Mouse (Mus musculus): ENCODE measurements around the gene Braf.

The Braf gene

DNA sequence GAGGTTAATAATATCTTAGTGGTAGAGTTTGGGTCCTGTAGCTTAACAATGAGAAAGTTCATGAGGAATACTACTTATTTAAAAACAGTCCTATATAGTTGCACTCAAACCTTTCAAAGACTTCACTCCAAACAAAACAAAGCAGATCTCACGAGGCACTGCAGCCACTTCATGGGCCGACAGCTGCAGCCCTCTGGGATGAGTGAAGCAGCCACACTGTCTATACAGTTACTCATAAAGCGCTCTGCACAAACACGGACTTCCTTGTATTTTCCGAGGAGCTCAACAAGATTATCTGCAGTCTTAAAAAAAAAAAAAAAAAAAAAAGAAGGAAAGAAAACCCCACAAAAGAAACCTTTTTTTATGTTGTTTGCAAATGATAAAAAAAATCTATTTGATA is 117.9 kb downstream of the Braf start:
- no peak for DNase-seq (ENCODE audit: low spot score in 2 of 2)

DNA sequence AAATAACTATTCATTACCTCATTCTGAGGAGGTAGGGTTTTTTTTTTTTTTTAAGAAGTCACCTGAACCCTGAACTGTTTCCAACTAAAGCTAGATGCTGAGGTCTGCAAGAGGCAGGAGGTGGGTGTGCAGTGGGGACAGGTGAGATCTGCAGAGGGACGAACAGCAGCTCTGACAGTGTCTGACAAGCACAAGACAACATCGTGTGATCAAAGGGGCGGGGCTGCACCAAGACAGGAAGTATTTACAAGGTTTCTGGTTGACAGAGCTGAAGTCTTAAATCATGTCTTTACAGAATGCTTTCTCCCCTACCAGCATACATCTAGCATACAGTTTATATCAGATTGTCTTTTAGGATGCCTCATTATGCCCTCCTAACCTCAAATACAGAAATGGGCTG is 118.4 kb downstream of the Braf start:
- peak; percentile 15 to 29 for DNase-seq (ENCODE audit: low spot score in 2 of 2)

DNA sequence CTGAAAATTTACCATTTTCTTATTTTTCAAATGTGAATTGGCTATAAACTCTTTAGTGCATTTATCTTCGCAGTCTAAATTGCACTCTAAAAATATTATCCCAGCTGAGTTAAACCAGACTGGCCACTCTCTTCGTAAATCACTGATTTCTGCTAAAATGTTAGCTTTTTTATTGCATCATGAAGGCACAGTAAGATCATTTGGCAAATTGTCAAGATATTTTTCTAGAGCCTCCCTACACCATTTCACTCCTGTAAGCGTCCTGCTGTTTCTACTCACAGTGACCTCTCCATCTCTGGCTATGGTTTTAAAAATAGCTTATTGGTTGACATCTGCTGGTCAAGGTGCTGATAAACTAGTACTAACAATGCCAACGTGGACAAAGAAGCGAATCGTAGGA is 119.2 kb downstream of the Braf start:
- no peak for DNase-seq (ENCODE audit: low spot score in 2 of 2)

DNA sequence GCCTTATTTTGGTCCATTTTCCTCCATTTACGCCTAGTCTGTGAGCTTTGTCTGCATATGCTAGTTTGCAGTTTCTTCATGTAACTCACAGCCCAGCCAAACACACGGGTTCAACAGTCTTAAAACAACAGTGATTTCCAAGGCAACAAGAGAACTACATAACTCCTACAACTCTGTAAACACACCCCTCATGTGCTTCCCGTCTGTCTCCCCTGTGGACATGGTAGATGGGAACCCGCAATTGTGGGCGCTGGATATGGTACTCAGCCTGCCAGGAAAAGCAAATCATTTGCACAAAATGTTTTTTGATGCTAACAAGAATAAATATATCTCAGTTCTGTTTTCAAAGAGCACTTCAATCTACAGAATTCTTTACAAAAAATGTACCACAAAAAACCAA is 120.7 kb downstream of the Braf start:
- no peak for DNase-seq (ENCODE audit: low spot score in 2 of 2)

DNA sequence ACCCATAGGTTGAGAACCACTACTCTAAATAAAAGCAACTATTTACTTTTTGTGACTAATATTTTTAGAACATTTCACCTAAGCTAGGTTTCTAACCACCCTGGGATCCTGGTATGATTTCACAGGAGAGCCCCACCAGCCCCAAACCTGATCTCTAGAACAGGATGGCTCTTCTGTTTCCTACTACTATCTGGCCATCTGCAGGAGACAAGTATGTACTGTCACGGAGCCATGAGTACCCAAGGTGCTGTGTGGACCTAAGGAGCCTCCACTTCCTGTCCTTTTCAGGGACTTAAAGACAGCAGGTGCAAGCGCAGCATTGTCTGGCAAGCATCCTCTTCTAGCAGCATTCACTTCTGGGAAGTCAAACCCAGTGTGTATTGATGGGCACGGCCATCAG is 123.4 kb downstream of the Braf start:
- DNase-seq (ENCODE audit: low spot score in 2 of 2) = no peak

DNA sequence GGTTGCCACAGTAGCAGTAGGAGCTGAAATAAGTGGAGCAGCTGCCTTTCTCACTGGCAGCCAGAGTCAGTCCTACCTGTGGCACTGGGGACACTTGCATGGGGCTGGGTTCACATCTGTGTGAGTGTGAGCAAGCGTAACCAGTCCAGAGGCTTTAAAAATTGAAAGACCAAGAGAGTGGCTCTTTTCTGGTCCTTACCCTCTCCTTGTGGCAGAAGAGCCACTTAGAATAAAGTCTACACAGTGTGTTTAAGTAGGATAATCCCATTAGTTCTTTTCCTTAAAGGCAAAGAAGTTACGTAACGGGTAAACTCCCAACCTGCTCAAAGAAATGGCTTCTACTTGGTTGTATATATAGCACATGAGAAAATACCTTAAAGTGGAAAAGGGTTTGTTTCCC is 124.4 kb downstream of the Braf start:
- no peak for DNase-seq (ENCODE audit: low spot score in 2 of 2)

DNA sequence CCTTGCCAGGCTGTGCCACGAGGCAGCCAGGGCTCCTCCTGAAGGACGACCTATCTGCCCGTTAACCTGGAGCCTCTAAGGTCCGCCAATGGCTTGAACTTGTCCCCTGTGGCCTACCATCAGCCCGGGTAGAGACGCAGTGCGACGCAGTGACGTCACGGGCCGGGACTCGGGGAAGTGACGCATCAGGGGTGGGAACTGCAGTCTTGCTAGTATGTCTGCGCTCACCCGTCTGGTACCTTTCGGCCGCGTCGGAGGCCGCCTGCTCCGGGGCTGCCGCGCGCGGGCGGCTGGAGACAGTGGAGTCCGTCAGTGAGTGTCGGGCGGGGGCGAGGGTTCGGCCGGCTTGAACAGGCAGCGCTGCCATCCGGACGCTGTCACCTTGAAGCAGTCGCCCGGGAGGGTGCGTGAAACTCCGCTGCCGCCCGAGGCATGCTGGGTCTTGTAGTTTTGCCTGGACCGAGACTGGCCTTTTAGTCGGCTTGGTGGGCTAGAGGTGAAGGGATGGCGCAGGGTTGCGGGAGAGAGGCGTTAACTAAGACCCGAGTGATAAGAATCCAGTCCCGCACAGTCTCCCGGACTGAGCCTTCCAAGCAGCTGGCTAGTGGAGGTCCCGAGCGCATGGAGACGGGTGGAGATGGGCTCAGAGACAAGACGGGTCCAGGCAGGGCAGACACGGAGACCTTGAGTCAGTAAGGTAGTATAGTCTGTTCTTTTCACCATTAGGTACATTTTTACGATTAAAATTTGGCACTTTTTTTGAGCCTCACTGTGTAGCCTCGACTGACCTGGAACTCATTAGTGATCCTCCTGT is 132.7 kb downstream of the Braf start, which contains the start of gene Ndufb2:
Gene Ndufb2 (plus strand): TSS at position 174 of the 814 bp plus-strand sequence.
- DNase-seq (ENCODE audit: low spot score in 2 of 2) = peak; percentile 87

DNA sequence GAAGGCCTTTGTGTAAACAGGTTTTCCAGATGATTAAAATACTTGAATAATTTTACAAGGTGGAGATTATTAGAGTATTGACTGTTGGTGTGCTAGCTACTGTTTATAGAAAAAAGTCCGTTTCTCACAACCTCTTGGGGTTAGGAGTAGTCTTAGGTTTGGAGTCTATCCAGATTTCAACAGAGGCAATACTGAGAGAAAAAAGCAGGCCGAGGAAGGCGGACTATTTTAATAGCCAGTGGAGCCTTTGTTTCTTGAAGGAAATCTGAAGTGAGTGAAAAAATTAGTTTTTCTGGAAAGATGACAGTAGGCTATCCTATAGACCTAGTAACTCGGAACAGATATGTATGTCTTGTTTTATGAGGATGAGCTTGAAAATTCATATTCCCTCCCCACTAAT is 133.8 kb downstream of the Braf start:
- DNase-seq (ENCODE audit: low spot score in 2 of 2) = no peak

DNA sequence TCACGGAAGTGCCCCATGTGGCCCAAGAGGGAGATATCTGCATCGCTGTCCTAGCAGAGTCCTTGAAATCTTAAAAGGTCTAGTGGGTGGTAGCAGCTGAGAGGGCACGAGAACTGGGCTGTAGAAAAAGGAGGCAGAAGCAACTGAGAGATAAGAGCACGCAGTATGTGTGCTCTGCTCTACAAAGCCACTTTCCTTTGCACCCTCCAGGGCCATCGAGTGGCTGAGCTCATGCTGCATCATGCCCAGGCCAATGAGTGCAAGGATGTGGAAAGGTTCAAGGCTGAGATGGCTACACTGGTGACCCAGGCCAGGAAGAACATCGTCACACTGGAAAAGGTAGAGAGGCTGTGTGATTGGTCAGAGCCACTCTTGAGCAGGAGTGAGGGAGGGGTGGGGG is 139.7 kb downstream of the Braf start, which contains the start of gene Gm42420:
Gene Gm42420 (plus strand): TSS at position 237 of the 400 bp plus-strand sequence.
- DNase-seq (ENCODE audit: low spot score in 2 of 2) = no peak

DNA sequence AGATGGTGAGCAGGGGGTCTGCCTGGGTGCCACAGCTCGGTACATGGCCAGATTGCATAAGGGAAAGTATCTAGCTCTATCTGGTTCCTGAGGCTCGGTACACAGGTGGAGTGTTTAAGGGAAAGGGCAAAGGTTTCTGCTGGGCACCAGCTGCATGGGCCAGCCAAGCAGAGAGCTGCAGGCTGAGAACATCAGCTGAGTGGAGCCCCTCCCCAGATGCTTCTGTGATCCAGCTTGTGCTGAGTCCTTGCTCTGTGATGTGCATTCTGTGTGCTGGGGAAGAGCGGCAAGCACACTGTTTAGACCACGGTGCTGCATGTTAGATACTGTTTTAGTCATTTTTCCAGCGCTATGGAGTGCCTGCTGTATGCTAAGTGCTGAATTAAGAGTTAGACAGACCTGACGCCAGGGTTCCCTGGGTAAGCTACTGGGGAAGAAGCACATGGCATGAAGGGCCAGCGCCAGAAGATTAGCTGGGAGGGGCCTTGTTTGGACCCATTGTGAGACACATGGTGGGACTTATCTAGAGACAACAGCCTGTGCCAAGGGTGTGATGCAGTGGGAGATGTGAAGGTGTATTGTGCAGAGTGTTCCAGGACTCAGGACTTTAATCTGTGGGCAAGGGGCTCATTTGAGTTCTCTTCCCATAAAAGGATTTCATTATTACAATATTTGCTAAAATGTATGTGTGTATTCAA is 144.0 kb downstream of the Braf start:
- DNase-seq (ENCODE audit: low spot score in 2 of 2) = no peak

DNA sequence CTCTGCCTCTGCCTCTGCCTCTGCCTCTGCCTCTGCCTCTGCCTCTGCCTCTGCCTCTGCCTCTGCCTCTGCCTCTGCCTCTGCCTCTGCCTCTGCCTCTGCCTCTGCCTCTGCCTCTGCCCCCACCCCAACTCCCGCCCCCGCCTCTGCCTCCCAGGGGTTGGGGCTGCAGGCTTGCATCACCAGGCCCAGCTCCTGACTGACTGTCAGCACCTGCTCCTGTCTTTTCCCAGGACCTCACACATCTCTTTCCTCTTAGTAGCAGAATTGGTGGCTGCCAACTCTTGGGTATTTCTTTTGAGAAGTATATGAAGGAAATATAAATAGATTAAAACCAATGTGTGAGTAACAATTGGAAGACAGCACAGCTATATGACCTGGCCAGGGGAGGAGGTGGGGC is 144.7 kb downstream of the Braf start:
- no peak for DNase-seq (ENCODE audit: low spot score in 2 of 2)

DNA sequence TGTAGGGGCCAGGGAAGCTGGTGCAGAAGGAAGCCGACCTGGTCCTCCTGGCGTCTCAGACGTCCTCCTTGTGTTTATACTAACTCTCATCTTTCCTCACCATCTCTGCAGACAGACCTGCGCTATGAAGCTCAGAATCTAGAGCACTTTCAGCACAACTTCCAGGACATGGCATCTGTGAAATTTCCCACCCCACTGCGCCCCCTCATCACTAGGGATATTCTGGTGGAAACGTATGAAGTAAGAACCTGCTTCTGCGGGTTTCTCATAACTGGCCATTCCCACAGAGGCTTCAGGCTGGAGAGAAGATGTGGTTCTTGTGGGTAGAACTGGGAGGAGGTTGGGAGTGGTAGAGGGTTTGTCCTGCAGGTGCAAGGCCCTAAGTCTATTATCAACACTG is 145.7 kb downstream of the Braf start:
- no peak for DNase-seq (ENCODE audit: low spot score in 2 of 2)

DNA sequence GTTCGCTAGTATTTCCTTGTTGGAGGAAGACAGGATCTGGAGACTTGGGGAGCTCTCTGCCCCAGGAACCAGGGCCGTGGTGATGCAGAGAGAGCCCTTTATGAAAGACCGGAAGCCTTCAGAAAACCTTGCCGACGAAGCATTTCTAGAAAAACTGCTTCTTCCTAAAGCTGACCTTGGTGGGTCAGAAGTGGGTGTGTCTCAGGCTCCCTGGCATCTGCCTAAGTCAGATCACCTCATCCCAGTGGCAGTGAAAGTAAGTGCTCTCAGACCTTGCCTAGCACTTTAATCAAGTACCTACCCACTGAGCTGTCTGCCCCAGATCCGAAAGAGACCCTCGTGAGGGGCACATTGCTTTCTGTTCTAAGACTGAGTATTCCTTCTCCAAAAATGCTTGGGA is 150.3 kb downstream of the Braf start:
- DNase-seq (ENCODE audit: low spot score in 2 of 2) = no peak

DNA sequence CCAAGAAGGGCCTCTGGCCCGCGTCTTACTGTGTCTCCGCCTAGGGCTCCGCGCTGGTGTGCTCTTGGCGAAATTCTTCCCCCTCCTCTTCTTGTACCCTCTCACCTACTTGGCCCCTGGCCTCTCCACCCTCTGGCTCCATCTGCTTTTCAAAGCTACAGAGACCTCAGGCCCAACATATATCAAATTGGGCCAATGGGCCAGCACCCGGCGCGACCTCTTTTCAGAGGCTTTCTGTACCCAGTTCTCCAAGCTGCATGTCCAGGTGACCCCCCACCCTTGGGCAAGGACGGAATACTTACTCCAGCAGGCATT is 150.8 kb downstream of the Braf start:
- peak in 1 of 2 experiments; percentile 16 for DNase-seq (ENCODE audit: low spot score in 2 of 2)

DNA sequence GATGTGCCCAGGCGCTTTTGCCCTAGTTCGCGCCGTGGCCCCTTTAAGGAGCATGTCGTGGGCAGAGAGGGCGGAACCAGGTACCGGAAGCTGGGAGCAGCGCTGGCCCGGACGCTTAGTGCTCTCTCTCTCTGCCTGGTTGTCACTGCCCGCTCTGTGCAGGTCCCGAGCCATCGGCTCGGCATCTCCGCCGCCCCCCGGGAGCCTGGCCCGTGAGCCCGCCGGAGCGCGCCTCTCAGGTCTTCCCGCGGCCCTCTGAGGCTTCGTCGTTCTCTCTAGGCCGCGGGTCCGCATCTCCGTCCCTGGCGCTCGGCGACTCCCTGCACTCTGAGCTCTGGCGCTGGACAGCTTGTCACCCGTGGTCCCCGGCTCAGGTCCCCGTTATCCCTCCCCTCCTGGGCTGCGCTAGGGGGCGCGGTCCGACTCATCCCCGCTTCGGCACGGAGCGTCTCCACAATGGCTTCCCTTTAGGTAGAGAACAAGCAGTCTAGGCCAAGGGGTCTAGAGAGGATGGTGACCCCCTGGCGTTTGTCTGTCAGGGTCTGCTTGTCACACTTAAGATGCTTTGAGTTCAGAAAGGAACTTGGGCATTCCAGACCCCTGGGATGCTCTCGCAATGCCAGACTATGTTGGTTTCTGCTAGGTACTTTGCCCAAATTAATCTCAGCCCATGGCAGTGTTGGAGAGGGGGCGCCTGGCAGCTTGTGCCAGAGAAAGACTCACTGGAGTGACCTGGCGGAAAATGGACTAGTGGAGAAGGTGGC is 151.3 kb downstream of the Braf start, which contains the start of gene Adck2:
Gene Adck2 (plus strand): TSS at position 83 of the 764 bp plus-strand sequence.
- DNase-seq (ENCODE audit: low spot score in 2 of 2) = peak; percentile 66 to 74

DNA sequence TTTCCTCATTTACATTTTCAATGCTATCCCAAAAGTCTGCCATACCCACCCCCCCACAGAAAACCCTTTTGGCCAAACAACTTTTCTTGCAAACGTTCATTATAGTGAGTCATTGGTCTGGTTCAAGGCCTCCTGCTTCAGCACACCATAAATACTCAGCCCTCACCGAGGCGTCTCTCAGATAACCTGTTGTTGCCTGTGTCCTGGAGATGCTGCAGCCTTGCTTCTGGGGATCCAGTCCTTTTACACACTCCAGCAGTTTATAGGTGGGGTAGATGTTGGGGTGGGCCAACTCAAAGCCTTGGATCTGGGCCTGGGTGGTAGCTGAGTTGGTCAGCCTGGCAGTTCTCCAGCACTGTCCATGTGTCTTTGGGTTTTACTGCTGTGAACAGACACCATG is 154.8 kb downstream of the Braf start:
- DNase-seq (ENCODE audit: low spot score in 2 of 2) = no peak

DNA sequence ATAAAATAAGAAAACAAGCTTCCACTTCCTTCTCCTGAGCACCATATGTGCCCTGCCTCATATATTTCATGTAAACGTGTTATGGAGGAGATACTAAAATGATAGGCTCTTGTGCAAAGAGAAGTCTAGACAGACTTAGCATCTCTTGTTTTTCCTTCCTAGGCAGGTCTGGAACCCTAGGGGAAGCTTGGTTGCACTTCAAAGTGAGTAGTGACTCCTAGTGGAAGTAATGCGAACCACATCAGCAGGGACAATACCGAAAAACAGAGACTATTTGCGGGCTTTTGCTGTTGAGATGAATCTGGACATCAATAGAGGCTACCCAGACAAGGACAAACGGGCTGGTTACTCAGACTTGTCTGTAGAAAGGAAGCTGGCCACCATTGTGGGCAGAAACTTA is 157.7 kb downstream of the Braf start:
- peak in 1 of 2 experiments; percentile 36 for DNase-seq (ENCODE audit: low spot score in 2 of 2)

DNA sequence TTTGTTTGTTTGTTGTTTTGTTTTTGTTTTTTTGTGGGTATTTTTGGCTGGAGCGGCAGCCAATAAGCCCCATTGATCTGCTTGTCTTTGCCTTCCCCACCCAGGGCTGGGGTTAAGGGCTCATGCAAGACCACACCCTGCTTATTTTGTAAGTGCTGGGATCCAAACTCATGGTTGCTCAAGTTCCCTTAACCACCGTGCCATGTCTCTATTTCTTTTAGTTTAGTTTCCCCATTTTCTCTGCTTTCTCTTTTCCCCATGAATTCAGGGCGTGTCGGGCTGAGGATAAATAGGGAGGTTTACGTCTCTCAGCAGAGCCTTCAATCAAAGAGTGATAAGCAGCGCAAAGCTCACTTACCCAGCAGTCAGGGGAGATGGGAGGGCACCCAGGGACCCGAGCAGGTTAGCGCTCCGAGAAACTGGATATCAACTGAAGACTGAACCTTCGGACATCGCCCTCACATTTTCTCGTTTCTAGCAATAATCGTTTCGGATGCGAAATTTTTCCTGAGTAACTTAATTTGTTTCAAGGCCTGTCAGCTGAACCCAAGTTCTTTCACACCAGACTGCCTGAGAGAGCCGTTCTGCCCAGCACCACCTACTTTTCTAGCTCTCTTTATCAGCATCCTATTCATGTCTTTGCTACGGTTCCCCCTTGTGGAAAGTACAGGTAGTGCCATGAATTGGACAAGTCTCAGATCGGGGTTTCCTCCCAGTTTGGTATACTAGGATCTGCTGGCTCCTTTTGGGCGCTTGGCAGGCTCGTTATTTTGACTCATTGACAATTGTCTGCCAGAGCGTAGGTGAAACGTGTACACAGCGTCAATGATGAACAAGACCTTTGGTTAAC is 162.9 kb downstream of the Braf start:
- DNase-seq (ENCODE audit: low spot score in 2 of 2) = peak; percentile 53 to 73

DNA sequence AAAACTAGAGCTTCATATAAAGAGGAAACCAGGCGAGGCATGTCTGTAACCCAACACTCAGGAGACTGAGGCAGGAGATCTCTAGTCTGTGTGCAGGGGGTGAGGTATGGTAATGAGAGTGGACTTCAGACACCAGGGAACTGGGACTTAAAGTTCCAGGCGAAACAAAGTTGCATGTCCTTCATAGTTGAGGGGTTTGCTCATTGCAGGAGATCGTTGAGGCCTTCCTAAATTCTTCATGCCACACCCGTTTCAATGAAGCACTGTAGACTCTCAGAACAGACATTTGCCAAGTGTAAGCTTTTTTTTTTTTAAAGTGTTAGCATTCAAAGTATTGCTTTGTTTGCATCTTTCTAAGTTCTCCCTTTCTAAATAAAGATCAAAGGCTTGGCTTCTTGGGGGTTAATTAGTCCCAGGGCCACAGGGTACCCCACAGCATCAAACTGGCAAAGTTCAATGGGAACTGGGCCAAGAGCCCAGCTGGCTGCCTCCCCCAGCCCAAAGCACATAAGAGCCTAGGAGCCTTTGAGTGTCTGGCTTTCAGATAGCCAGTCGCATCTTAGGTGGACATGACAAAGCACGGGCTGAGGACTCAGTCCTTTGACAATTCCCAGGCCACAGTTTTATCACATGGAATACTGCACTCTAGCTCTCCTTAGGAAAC is 165.9 kb downstream of the Braf start:
- DNase-seq (ENCODE audit: low spot score in 2 of 2) = no peak

DNA sequence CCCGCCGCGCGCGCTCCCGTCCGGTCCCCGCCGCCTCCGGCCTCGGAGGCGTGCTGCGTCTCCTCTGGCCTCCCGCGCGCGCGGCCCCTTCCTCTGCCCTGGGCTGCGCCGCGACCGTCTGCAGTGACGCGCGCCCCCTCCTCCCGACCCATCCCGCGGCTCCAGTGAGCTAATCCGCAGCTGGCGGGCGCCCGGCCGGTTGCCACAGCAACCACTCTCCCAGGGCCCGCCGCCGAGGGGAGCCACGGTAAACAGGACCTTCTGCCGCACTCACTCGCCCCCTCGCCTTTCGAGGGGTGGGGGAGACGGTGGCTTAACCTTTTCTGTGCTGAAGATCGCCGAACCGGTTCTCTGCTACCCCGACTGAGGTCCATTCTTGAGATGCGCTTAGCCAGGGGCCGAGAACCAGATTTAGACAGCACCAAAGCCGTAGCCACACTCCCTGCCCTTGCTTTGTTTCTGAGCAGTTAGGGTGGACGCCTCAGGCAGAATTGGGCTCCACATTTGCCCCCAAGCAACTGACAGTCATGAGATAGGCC is 167.5 kb downstream of the Braf start, which contains the start of gene Dennd2a:
Gene Dennd2a (minus strand): TSS at position 145 of the 539 bp plus-strand sequence.
- peak; percentile 22 to 37 for DNase-seq (ENCODE audit: low spot score in 2 of 2)

All from thymus, postnatal 10 days (tissue).